Mouse (Mus musculus) erythroblast, embryonic 14.5 days (primary cell): ENCODE data around the gene Actr3b. TPM values are rescaled to one million over a fixed set of nuclear protein-coding genes. Genes with fewer than 3 reads are reported as not detected.

Experiments
- H3K27me3 ChIP-seq: 2 replicates; pipeline ENCODE4 v1.6.1; 2012; ENCODE audit warnings: inconsistent platforms; ENCODE audit not compliant: control insufficient read depth
- H3K36me3 ChIP-seq: 2 replicates; pipeline ENCODE4 v1.6.1; 2012; ENCODE audit warnings: mild to moderate bottlenecking, inconsistent platforms; ENCODE audit not compliant: control insufficient read depth
- H3K4me1 ChIP-seq: 2 replicates; pipeline ENCODE4 v1.6.1; 2012; ENCODE audit warnings: inconsistent platforms; ENCODE audit not compliant: control insufficient read depth
- H3K4me3 ChIP-seq: replicated peaks from 2 replicates; pipeline ENCODE3; 2012; ENCODE audit warnings: moderate library complexity, mild to moderate bottlenecking, inconsistent platforms
- H3K9me3 ChIP-seq: 2 replicates; pipeline ENCODE4 v1.6.1; 2012; ENCODE audit warnings: low read length, inconsistent platforms, mixed read lengths; ENCODE audit not compliant: control insufficient read depth
- GATA1 ChIP-seq: IDR thresholded peaks from 2 replicates; pipeline ENCODE4 v1.6.1; 2012; ENCODE audit warnings: low read length, inconsistent platforms, mixed read lengths
- TAL1 ChIP-seq: IDR thresholded peaks from 3 replicates; pipeline ENCODE4 v1.6.1; 2012; ENCODE audit warnings: low read length, inconsistent platforms, mixed read lengths
- polyA plus RNA-seq: library from polyadenylated mRNA; stranded (reverse); fragments of >175 nt; gene quantifications from 2 replicates; pipeline ENCODE4 v1.2.3, GENCODE M21; 2012

Actr3b gene
- polyA plus RNA-seq, 1 experiment: not detected

DNA sequence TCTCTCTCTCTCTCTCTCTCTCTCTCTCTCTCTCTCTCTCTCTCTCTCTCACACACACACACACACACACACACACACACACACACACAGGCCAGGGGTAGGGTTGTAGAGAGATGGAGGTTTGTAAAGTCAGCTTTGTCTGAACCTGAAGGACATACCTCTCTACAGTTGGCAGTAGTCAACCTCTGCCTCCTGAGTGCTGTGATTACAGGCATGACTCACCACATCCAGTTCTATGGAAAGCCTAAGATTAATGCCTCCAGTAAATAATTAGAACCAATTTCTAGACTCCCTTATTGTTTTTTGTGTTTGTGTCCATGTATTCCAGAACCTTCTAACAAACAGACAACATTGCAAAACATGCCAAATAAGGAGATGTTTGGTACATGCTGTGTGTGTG lies 11.9 kb upstream of the Actr3b start:
- Histone ChIP-seq H3K4me1 (no peaks in the 10 kb centered on the region), H3K36me3 (no peaks in the 10 kb centered on the region), H3K9me3 (no peaks in the 10 kb centered on the region), H3K27me3 (no peaks in the 10 kb centered on the region), H3K4me3 (no peak overlapping the region)
- no peak for TF ChIP-seq GATA1
- no peak for TF ChIP-seq TAL1

DNA sequence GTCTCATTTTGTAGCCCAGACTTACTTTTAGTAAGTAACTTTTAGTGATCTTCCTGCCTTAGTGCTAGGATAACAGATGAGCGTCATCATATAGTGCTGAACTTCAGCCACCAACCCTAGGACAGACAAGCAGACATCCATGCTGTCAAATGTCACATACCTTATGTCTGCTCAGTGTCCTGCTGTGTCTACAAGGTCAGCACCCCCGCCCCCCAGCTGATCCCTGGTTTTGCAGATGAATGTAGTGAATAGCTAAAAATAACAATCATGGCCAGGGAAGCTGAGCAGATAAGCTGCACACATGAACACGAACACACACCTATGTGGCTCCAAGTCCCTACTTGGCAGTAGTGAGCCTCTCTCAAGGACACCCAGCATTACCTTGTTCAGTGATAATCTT lies 11.2 kb upstream of the Actr3b start:
- Histone ChIP-seq H3K9me3 (no peaks in the 10 kb centered on the region), H3K27me3 (no peaks in the 10 kb centered on the region), H3K4me1 (no peaks in the 10 kb centered on the region), H3K36me3 (no peaks in the 10 kb centered on the region), H3K4me3 (no peak overlapping the region)
- TF ChIP-seq TAL1: no peak
- no peak for TF ChIP-seq GATA1

- Histone ChIP-seq H3K36me3 (no peaks in the 10 kb centered on the region), H3K4me1 (no peaks in the 10 kb centered on the region), H3K9me3 (no peaks in the 10 kb centered on the region), H3K4me3 (no peak overlapping the region), H3K27me3 (no peaks in the 10 kb centered on the region)
- TF ChIP-seq GATA1 (no peak), TAL1 (no peak)
Measured at GRCm38 (mm10) chr5:25751552-25751951, 8.2 kb upstream of the Actr3b start.

DNA sequence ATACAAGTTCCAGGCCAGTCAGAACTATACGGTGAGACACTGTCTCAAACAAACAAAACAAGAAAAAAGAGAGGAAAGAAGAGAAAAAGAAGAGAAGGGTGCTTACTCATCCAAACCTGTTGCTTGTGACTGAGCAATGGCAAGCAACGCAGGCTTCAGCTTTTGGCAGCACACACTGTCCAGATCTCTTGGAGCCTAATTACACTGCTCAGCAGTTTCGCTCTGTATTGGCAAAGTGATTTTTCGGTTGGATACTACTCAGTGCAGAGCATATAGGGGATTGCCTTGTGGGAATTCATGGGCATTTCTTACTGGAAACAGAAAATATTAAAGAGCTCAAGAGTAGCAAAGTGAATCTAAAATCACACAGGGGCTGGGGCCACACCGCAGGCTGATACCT lies 6.9 kb upstream of the Actr3b start:
- Histone ChIP-seq H3K36me3 (no peaks in the 10 kb centered on the region), H3K27me3 (no peaks in the 10 kb centered on the region), H3K4me1 (no peaks in the 10 kb centered on the region), H3K9me3 (no peaks in the 10 kb centered on the region), H3K4me3 (no peak overlapping the region)
- no peak for TF ChIP-seq GATA1
- TF ChIP-seq TAL1: no peak

DNA sequence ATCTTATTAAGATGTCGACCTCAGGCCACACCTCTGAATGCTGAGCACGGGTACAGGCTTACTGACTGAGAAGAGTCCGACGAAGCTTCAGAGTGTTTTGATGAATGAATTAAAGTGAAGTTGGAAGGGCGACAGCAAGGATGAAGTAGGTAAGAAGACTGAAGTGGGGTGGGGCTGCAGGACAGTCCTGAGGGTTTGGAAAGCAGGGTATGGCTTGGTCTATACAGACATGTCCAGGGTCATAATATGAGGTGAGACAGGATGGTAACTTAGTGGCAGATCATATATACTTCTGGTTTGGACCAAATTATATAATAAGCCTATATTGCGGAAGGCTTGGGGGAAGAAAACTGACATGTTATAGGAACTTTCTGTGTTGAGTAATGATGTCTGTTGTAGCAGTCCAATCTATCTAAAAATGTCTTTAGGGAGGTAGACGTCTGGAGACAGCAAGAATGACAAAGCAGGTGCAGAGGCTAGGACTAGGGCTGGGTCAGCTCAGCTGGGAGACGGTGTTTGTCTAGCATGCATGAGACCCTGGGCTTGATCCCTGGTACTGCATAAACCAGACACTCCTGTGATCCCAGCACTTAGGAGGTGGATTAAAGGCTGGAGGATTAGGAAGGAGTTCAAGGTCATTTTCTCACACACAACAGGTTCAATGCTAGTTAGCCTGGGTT lies 6.1 kb upstream of the Actr3b start:
- TF ChIP-seq TAL1 (no peak), GATA1 (no peak)
- H3K4me1 ChIP-seq: no peaks in the 10 kb centered on the region
- no peaks in the 10 kb centered on the region for H3K9me3 ChIP-seq
- H3K36me3 ChIP-seq: no peaks in the 10 kb centered on the region
- no peak overlapping the region for H3K4me3 ChIP-seq
- H3K27me3 ChIP-seq: no peaks in the 10 kb centered on the region

GRCm38 (mm10) chr5:25754236-25754766 lies 5.5 kb upstream of the Actr3b start:
- H3K27me3 ChIP-seq: no peaks in the 10 kb centered on the region
- peaks cover 1% of the 10 kb centered on the region for H3K4me1 ChIP-seq
- H3K36me3 ChIP-seq: no peaks in the 10 kb centered on the region
- TF ChIP-seq GATA1: no peak
- TF ChIP-seq TAL1: no peak
- H3K4me3 ChIP-seq: no peak overlapping the region
- H3K9me3 ChIP-seq: no peaks in the 10 kb centered on the region

GRCm38 (mm10) chr5:25760410-25760832 lies 624 bp downstream of the Actr3b start:
- TF ChIP-seq TAL1: no peak
- no peak for TF ChIP-seq GATA1
- H3K36me3 ChIP-seq: no peaks in the 10 kb centered on the region
- H3K9me3 ChIP-seq: no peaks in the 10 kb centered on the region
- H3K4me3 ChIP-seq: peak overlapping the region; percentile 56
- H3K4me1 ChIP-seq: peaks cover 12% of the 10 kb centered on the region
- H3K27me3 ChIP-seq: peaks cover 14% of the 10 kb centered on the region

- Histone ChIP-seq H3K4me1 (peaks cover 12% of the 10 kb centered on the region), H3K9me3 (no peaks in the 10 kb centered on the region), H3K36me3 (no peaks in the 10 kb centered on the region), H3K27me3 (peaks cover 14% of the 10 kb centered on the region), H3K4me3 (no peak overlapping the region)
- no peak for TF ChIP-seq TAL1
- no peak for TF ChIP-seq GATA1
Measured at GRCm38 (mm10) chr5:25760871-25761270, 1.1 kb downstream of the Actr3b start.

GRCm38 (mm10) chr5:25761850-25762249 lies 2.1 kb downstream of the Actr3b start:
- H3K4me3 ChIP-seq: no peak overlapping the region
- no peaks in the 10 kb centered on the region for H3K9me3 ChIP-seq
- H3K4me1 ChIP-seq: peaks cover 12% of the 10 kb centered on the region
- peaks cover 14% of the 10 kb centered on the region for H3K27me3 ChIP-seq
- TF ChIP-seq GATA1 (no peak), TAL1 (no peak)
- no peaks in the 10 kb centered on the region for H3K36me3 ChIP-seq
